Mouse (Mus musculus) CH12.LX (cell line): ENCODE results near the gene Glyctk. TPM values are rescaled to one million over a fixed set of nuclear protein-coding genes. Genes with fewer than 3 reads are reported as not detected.

Experiments used
- DNase-seq: peaks from one replicate; pipeline ENCODE4 v3.0.0-alpha.2; 2013; ENCODE audit errors: extremely low read depth
- H3K27ac ChIP-seq: 2 replicates; pipeline ENCODE4 v1.5.1; 2012; ENCODE audit warnings: low read depth, mild to moderate bottlenecking, control low read depth, moderate library complexity; ENCODE audit not compliant: insufficient read depth
- H3K27me3 ChIP-seq: replicated peaks from 2 replicates; pipeline ENCODE3; 2012; ENCODE audit warnings: inconsistent platforms
- H3K36me3 ChIP-seq, 2 experiments: replicated peaks in 1 of 2; 2 replicates each; pipeline versions ENCODE3 to v1.6.1; 2012; ENCODE audit warnings: inconsistent platforms in 1 of 2, low read length in 1 of 2, mild to moderate bottlenecking in 1 of 2, mixed read lengths in 1 of 2, moderate library complexity in 1 of 2; ENCODE audit not compliant: control insufficient read depth in 1 of 2, insufficient read depth in 1 of 2
- H3K4me1 ChIP-seq, 2 experiments: 2 replicates each; pipeline ENCODE4 v1.6.1; 2012; ENCODE audit warnings: inconsistent platforms in 1 of 2, moderate library complexity in 1 of 2; ENCODE audit not compliant: insufficient read depth in 2 of 2, control insufficient read depth in 1 of 2
- H3K4me2 ChIP-seq: 2 replicates; pipeline ENCODE4 v1.6.1; 2012; ENCODE audit warnings: low read depth, mild to moderate bottlenecking, control low read depth; ENCODE audit not compliant: poor library complexity, insufficient read depth, severe bottlenecking
- H3K4me3 ChIP-seq, 3 experiments: fragments of 150-350 bp in 1 of 3; sonication (generic) in 1 of 3; replicated peaks in 1 of 3; 2 replicates each; pipeline versions ENCODE3 to v1.5.1; 2011 to 2012; ENCODE audit warnings: low read depth in 2 of 3, low read length in 2 of 3, mild to moderate bottlenecking in 2 of 3, moderate library complexity in 2 of 3, control low read depth in 1 of 3, improper control_type of control experiment in 1 of 3, inconsistent platforms in 1 of 3, mixed read lengths in 1 of 3; ENCODE audit not compliant: poor library complexity in 1 of 3
- H3K79me2 ChIP-seq: replicated peaks from 2 replicates; pipeline ENCODE4 v1.6.1; 2012; ENCODE audit warnings: mild to moderate bottlenecking, moderate library complexity; ENCODE audit not compliant: control insufficient read depth, poor library complexity, insufficient read depth, severe bottlenecking; ENCODE audit errors: extremely low read depth
- H3K9ac ChIP-seq: 2 replicates; pipeline ENCODE4 v1.6.1; 2012; ENCODE audit warnings: low read depth, mild to moderate bottlenecking, control low read depth, moderate library complexity; ENCODE audit not compliant: insufficient read depth
- H3K9me3 ChIP-seq: replicated peaks from 2 replicates; pipeline ENCODE3; 2012; ENCODE audit warnings: low read length, inconsistent platforms, mixed read lengths
- BHLHE40 ChIP-seq: IDR thresholded peaks from 2 replicates; pipeline ENCODE4 v1.6.1; 2011; ENCODE audit warnings: mild to moderate bottlenecking, low read depth, low read length, improper control_type of control experiment
- CHD1 ChIP-seq: IDR thresholded peaks from 2 replicates; pipeline ENCODE4 v1.6.1; 2012; ENCODE audit warnings: low read depth, low read length, improper control_type of control experiment, inconsistent platforms
- CHD2 ChIP-seq: IDR thresholded peaks from 2 replicates; pipeline ENCODE4 v1.6.1; 2011; ENCODE audit warnings: low read length, improper control_type of control experiment
- CTCF ChIP-seq, 2 experiments: IDR thresholded peaks in 1 of 2; conservative IDR thresholded peaks in 1 of 2; 2 replicates each; pipeline ENCODE4 v1.5.1; 2011 to 2012; ENCODE audit warnings: low read depth in 2 of 2, low read length in 2 of 2, improper control_type of control experiment in 1 of 2, inconsistent platforms in 1 of 2, mild to moderate bottlenecking in 1 of 2, moderate library complexity in 1 of 2
- E2F4 ChIP-seq: IDR thresholded peaks from 2 replicates; pipeline ENCODE4 v1.6.1; 2011; ENCODE audit warnings: low read depth, low read length, improper control_type of control experiment; ENCODE audit not compliant: insufficient replicate concordance
- ELF1 ChIP-seq: IDR thresholded peaks from 2 replicates; pipeline ENCODE4 v1.6.1; 2014; ENCODE audit warnings: low read depth, mild to moderate bottlenecking, inconsistent platforms, low read length, improper control_type of control experiment
- EP300 ChIP-seq: IDR thresholded peaks from 2 replicates; pipeline ENCODE4 v1.6.1; 2011; ENCODE audit warnings: low read length, improper control_type of control experiment
- ETS1 ChIP-seq: conservative IDR thresholded peaks from 2 replicates; pipeline ENCODE4 v1.6.1; 2012; ENCODE audit warnings: low read depth, mild to moderate bottlenecking, inconsistent platforms, low read length, improper control_type of control experiment, moderate library complexity
- GABPA ChIP-seq: IDR thresholded peaks from 2 replicates; pipeline ENCODE4 v1.6.1; 2012; ENCODE audit warnings: low read depth, low read length, improper control_type of control experiment, inconsistent platforms; ENCODE audit not compliant: insufficient replicate concordance
- HCFC1 ChIP-seq: IDR thresholded peaks from 2 replicates; pipeline ENCODE4 v1.6.1; 2012; ENCODE audit warnings: low read depth, mild to moderate bottlenecking, inconsistent platforms, low read length, improper control_type of control experiment
- IRF4 ChIP-seq: IDR thresholded peaks from 2 replicates; pipeline ENCODE4 v1.6.1; 2014; ENCODE audit warnings: low read depth, mild to moderate bottlenecking, inconsistent platforms, low read length, improper control_type of control experiment
- JUN ChIP-seq: IDR thresholded peaks from 2 replicates; pipeline ENCODE4 v1.6.1; 2011; ENCODE audit warnings: low read depth, mild to moderate bottlenecking, low read length, improper control_type of control experiment, moderate library complexity; ENCODE audit not compliant: insufficient read depth
- JUND ChIP-seq: conservative IDR thresholded peaks from 2 replicates; pipeline ENCODE4 v1.6.1; 2011; ENCODE audit warnings: low read depth, low read length, improper control_type of control experiment
- KAT2A ChIP-seq: IDR thresholded peaks from 2 replicates; pipeline ENCODE4 v1.6.1; 2012; ENCODE audit warnings: low read length, improper control_type of control experiment, inconsistent platforms; ENCODE audit not compliant: insufficient replicate concordance
- MAFK ChIP-seq: IDR thresholded peaks from 2 replicates; pipeline ENCODE4 v1.6.1; 2011; ENCODE audit warnings: low read length, improper control_type of control experiment; ENCODE audit not compliant: insufficient replicate concordance
- MAX ChIP-seq: IDR thresholded peaks from 2 replicates; pipeline ENCODE4 v1.6.1; 2011; ENCODE audit warnings: low read length, improper control_type of control experiment
- MAZ ChIP-seq: IDR thresholded peaks from 2 replicates; pipeline ENCODE4 v1.6.1; 2012; ENCODE audit warnings: low read depth, mild to moderate bottlenecking, inconsistent platforms, low read length, improper control_type of control experiment, moderate library complexity
- MEF2A ChIP-seq: IDR thresholded peaks from 2 replicates; pipeline ENCODE4 v1.6.1; 2014; ENCODE audit warnings: low read depth, mild to moderate bottlenecking, inconsistent platforms, low read length, improper control_type of control experiment, borderline replicate concordance
- MXI1 ChIP-seq: IDR thresholded peaks from 2 replicates; pipeline ENCODE4 v1.6.1; 2011; ENCODE audit warnings: mild to moderate bottlenecking, low read depth, low read length, improper control_type of control experiment
- MYC ChIP-seq: IDR thresholded peaks from 2 replicates; pipeline ENCODE4 v1.6.1; 2011; ENCODE audit warnings: low read depth, mild to moderate bottlenecking, improper control_type of control experiment, low read length
- NELFE ChIP-seq: IDR thresholded peaks from 2 replicates; pipeline ENCODE4 v1.6.1; 2011; ENCODE audit warnings: low read depth, low read length, improper control_type of control experiment
- NRF1 ChIP-seq: IDR thresholded peaks from 2 replicates; pipeline ENCODE4 v1.6.1; 2014; ENCODE audit warnings: low read depth, mild to moderate bottlenecking, inconsistent platforms, low read length, improper control_type of control experiment, moderate library complexity
- PAX5 ChIP-seq: IDR thresholded peaks from 2 replicates; pipeline ENCODE4 v1.6.1; 2012; ENCODE audit warnings: low read length, inconsistent platforms, mixed read lengths
- POLR2A ChIP-seq: IDR thresholded peaks from 2 replicates; pipeline ENCODE4 v1.6.1; 2011; ENCODE audit warnings: low read depth, mild to moderate bottlenecking, improper control_type of control experiment, low read length
- POLR2AphosphoS2 ChIP-seq: IDR thresholded peaks from 2 replicates; pipeline ENCODE4 v1.6.1; 2011; ENCODE audit warnings: low read depth, low read length, improper control_type of control experiment
- RAD21 ChIP-seq: IDR thresholded peaks from 2 replicates; pipeline ENCODE4 v1.6.1; 2011; ENCODE audit warnings: low read depth, mild to moderate bottlenecking, low read length, improper control_type of control experiment, moderate library complexity
- RCOR1 ChIP-seq: conservative IDR thresholded peaks from 2 replicates; pipeline ENCODE4 v1.6.1; 2012; ENCODE audit warnings: low read depth, mild to moderate bottlenecking, inconsistent platforms, low read length, improper control_type of control experiment
- SIN3A ChIP-seq: IDR thresholded peaks from 2 replicates; pipeline ENCODE4 v1.6.1; 2012; ENCODE audit warnings: low read length, improper control_type of control experiment, inconsistent platforms
- SMC3 ChIP-seq: IDR thresholded peaks from 2 replicates; pipeline ENCODE4 v1.6.1; 2011; ENCODE audit warnings: low read depth, low read length, improper control_type of control experiment
- TBP ChIP-seq: conservative IDR thresholded peaks from 2 replicates; pipeline ENCODE4 v1.6.1; 2011; ENCODE audit warnings: low read depth, low read length, improper control_type of control experiment
- TCF12 ChIP-seq: IDR thresholded peaks from 2 replicates; pipeline ENCODE4 v1.6.1; 2014; ENCODE audit warnings: low read depth, mild to moderate bottlenecking, inconsistent platforms, low read length, improper control_type of control experiment
- UBTF ChIP-seq: IDR thresholded peaks from 2 replicates; pipeline ENCODE4 v1.6.1; 2012; ENCODE audit warnings: low read depth, mild to moderate bottlenecking, inconsistent platforms, low read length, improper control_type of control experiment, moderate library complexity
- USF1 ChIP-seq: IDR thresholded peaks from 2 replicates; pipeline ENCODE4 v1.6.1; 2014; ENCODE audit warnings: low read depth, mild to moderate bottlenecking, inconsistent platforms, low read length, improper control_type of control experiment
- USF2 ChIP-seq: conservative IDR thresholded peaks from 2 replicates; pipeline ENCODE4 v1.6.1; 2011; ENCODE audit warnings: low read depth, low read length, improper control_type of control experiment
- ZC3H11A ChIP-seq: IDR thresholded peaks from 2 replicates; pipeline ENCODE4 v1.6.1; 2012; ENCODE audit warnings: low read depth, mild to moderate bottlenecking, inconsistent platforms, low read length, improper control_type of control experiment
- ZKSCAN1 ChIP-seq: IDR thresholded peaks from 2 replicates; pipeline ENCODE4 v1.6.1; 2012; ENCODE audit warnings: low read depth, inconsistent platforms, low read length, improper control_type of control experiment, borderline replicate concordance
- ZMIZ1 ChIP-seq: IDR thresholded peaks from 2 replicates; pipeline ENCODE4 v1.6.1; 2012; ENCODE audit warnings: low read depth, mild to moderate bottlenecking, inconsistent platforms, low read length, improper control_type of control experiment
- ZNF384 ChIP-seq: IDR thresholded peaks from 2 replicates; pipeline ENCODE4 v1.6.1; 2012; ENCODE audit warnings: low read depth, low read length, improper control_type of control experiment, inconsistent platforms
- dilution Hi-C: fragments of 300-500 bp; cut with MboI; formaldehyde crosslinking; loops from 2 replicates; pipeline ENCODE4 v1.14.3; 2020; ENCODE audit warnings: low sequenced_read_pairs; ENCODE audit not compliant: extremely low pct_unique_long_range_greater_than_20kb, extremely low pct_ligation_motif_present
- in situ Hi-C: fragments of 300-500 bp; cut with MboI; formaldehyde crosslinking; loops from 3 replicates; pipeline ENCODE4 v1.14.3; 2019; ENCODE audit warnings: low sequenced_read_pairs, low pct_ligation_motif_present, low pct_unique_long_range_greater_than_20kb, mixed read lengths
- polyA plus RNA-seq: library from polyadenylated mRNA; unstranded; fragments of >175 nt; gene quantifications from 2 replicates; pipeline ENCODE4 v1.2.1, GENCODE M21; 2012; ENCODE audit warnings: low read depth; ENCODE audit not compliant: insufficient read length
- total RNA-seq, 2 experiments: library from RNA; depleted of rRNA; stranded (reverse); fragments of 300-350 nt in 1 of 2; fragments of >200 nt in 1 of 2; gene quantifications; 2 replicates each; pipeline ENCODE4 v1.2.3; 2012 to 2014

Gene Glyctk
- total and polyA plus RNA-seq, 3 experiments = 2.8 to 3.0 (median 3.0) TPM

GRCm38 (mm10) chr9:106199535-106200272, 41.8 kb upstream of the Glyctk start, which contains the start of gene Ppm1m:
Gene Ppm1m (minus strand): TSS chr9:106199746.
- Histone ChIP-seq H3K79me2 (peaks cover 19% of the 10 kb centered on the region), H3K9ac (peak within 1 kb of the TSS; percentile 83), H3K4me3 (peak within 1 kb of the TSS; percentile 71 to 86 (median 72)), H3K27me3 (no peaks in the 10 kb centered on the region), H3K4me1 (peaks cover 30 to 74% of the 10 kb centered on the region in 2 experiments), H3K4me2 (peak within 1 kb of the TSS; percentile 89), H3K36me3 (peaks cover 21 to 37% of the 10 kb centered on the region in 2 experiments), H3K9me3 (no peaks in the 10 kb centered on the region), H3K27ac (peak within 1 kb of the TSS; percentile 85)
- TF ChIP-seq KAT2A = 0 out of 2 replicates have a peak, but pooled peaks have one; percentile 46
- TF ChIP-seq CTCF (conservative IDR thresholded peaks at IDR 0.05 in 1 of 2, IDR thresholded peaks at IDR 0.05 in 1 of 2; ENCODE audit: low read depth in 2 of 2, low read length in 2 of 2) = no peak
- TF ChIP-seq EP300 = peak; percentile 100
- no peak for TF ChIP-seq ZC3H11A
- no peak for TF ChIP-seq MXI1
- TF ChIP-seq TCF12 = peak; percentile 92
- TF ChIP-seq SMC3 = 0 out of 2 replicates have a peak, but pooled peaks have one; percentile 4
- TF ChIP-seq MAFK = peak; percentile 73
- TF ChIP-seq NELFE = peak; percentile 36; the same call in 1 of the 2 replicates
- TF ChIP-seq BHLHE40 = peak; percentile 76
- TF ChIP-seq RCOR1 = peak; percentile 97
- TF ChIP-seq POLR2AphosphoS2 = no peak
- TF ChIP-seq POLR2A = no peak; the same call in 1 of the 2 replicates
- TF ChIP-seq CHD1 = peak; percentile 43; the same call in 1 of the 2 replicates
- TF ChIP-seq SIN3A = peak; percentile 71
- 0 out of 2 replicates have a peak, but pooled peaks have one; percentile 55 for TF ChIP-seq UBTF
- 0 out of 2 replicates have a peak, but pooled peaks have one; percentile 54 for TF ChIP-seq TBP
- TF ChIP-seq MAZ = peak; percentile 80
- TF ChIP-seq USF1 = no peak
- no peak for TF ChIP-seq PAX5
- TF ChIP-seq E2F4 = no peak
- no peak; the same call in 1 of the 2 replicates for TF ChIP-seq RAD21
- TF ChIP-seq ELF1 = no peak; the same call in 1 of the 2 replicates
- 0 out of 2 replicates have a peak, but pooled peaks have one; percentile 4 for TF ChIP-seq ZMIZ1
- no peak for TF ChIP-seq MAX
- peak; percentile 93 for TF ChIP-seq JUN
- TF ChIP-seq ZKSCAN1 = no peak
- 0 out of 2 replicates have a peak, but pooled peaks have one; percentile 32 for TF ChIP-seq MYC
- TF ChIP-seq USF2 = no peak
- peak; percentile 90 for TF ChIP-seq MEF2A
- TF ChIP-seq IRF4 = peak; percentile 99
- TF ChIP-seq JUND = peak; percentile 94
- peak; percentile 93 for TF ChIP-seq CHD2
- no peak for TF ChIP-seq ZNF384
- TF ChIP-seq HCFC1 = peak; percentile 57
- TF ChIP-seq NRF1 = peak; percentile 55; the same call in 1 of the 2 replicates
- TF ChIP-seq GABPA = no peak
- peak; percentile 91 for TF ChIP-seq ETS1
- dilution Hi-C loops = no loop called here
- DNase-seq = peak; percentile 94
- in situ Hi-C loops = no loop called here
